Mouse (Mus musculus) layer of hippocampus, postnatal 25 days (tissue): ENCODE results near the gene Efs. TPM values are rescaled to one million over a fixed set of nuclear protein-coding genes. Genes with fewer than 3 reads are reported as not detected.

Experiments
- DNase-seq, 2 experiments: peaks; one replicate each; pipeline ENCODE4 v3.0.0; 2022; ENCODE audit warnings: mixed read lengths in 2 of 2, low spot score in 1 of 2; ENCODE audit errors: extremely low spot score in 1 of 2
- microRNA-seq, 2 experiments: library from miRNA; unstranded; fragments of <30 nt; microRNA quantifications; one replicate each; pipeline ENCODE4 v1.2.0; 2021
- total RNA-seq, 2 experiments: library from RNA; stranded (reverse); gene quantifications; 2 replicates each; pipeline ENCODE4 v1.2.3; 2021

Efs gene
- total RNA-seq, 2 experiments from 2014 or later: 11.0 to 12.7 TPM

GRCm38 (mm10) chr14:54876539-54877047 is 49.3 kb downstream of the Efs start:
- DNase-seq: peak; percentile 77 to 86

GRCm38 (mm10) chr14:54875844-54876538 is 49.9 kb downstream of the Efs start:
- DNase-seq: no peak

- no peak for DNase-seq
Measured at GRCm38 (mm10) chr14:54874165-54874564, 51.8 kb downstream of the Efs start.

GRCm38 (mm10) chr14:54870861-54871260 is 55.1 kb downstream of the Efs start, which contains the start of gene Homez:
Gene Homez, minus strand, starts transcription at chr14:54870961.
- DNase-seq: no peak

- DNase-seq: no peak
Measured at GRCm38 (mm10) chr14:54868026-54868425, 57.9 kb downstream of the Efs start.

- DNase-seq: no peak
Measured at GRCm38 (mm10) chr14:54866936-54867335, 59.0 kb downstream of the Efs start.

Small RNAs within 50 kb of the gene (microRNA-seq; reads per million reads assigned to microRNA genes)
- 0.60 to 3.5 reads per million in 2 experiments for gene Mir208a
- gene Mir208b: 0.20 to 3.9 reads per million in 2 experiments

Other genes with a start within 250 kb of the Efs start
- 10 to 100 TPM; 27.3 to 28.7 TPM for gene 1700123O20Rik, start 239.9 kb downstream of the Efs start, total RNA-seq
- 100 to 1,000 TPM; 172 to 215 TPM for gene Acin1, start 239.2 kb downstream of the Efs start, total RNA-seq
- gene Gm29776, start 227.3 kb downstream of the Efs start, total RNA-seq: not detected
- gene Cebpe, start 214.0 kb downstream of the Efs start, total RNA-seq: not detected
- 10 to 100 TPM; 54.3 to 61.2 TPM for gene Slc7a8, start 144.2 kb downstream of the Efs start, total RNA-seq
- not detected for gene Rnf212b, start 112.0 kb downstream of the Efs start, total RNA-seq
- 10 to 100 TPM; 21.9 to 23.6 TPM for gene Homez, start 55.2 kb downstream of the Efs start, total RNA-seq
- gene Ppp1r3e, start 48.6 kb downstream of the Efs start, total RNA-seq: 10 to 100 TPM; 19.4 to 22.6 TPM
- gene Bcl2l2, start 42.7 kb downstream of the Efs start, total RNA-seq: 100 to 1,000 TPM; 108 to 117 TPM
- gene Gm20521, start 42.7 kb downstream of the Efs start, total RNA-seq: 10 to 100 TPM in 1 of 2 experiments, 1 to 10 TPM in 1; 3.1 to 13.8 TPM
- 100 to 1,000 TPM; 193 to 262 TPM for gene Pabpn1, start 33.6 kb downstream of the Efs start, total RNA-seq
- 100 to 1,000 TPM; 715 to 737 TPM for gene Slc22a17, start 13.0 kb downstream of the Efs start, total RNA-seq
- under 1 TPM in 1 of 2 experiments, not detected in 1; 0.59 TPM for gene Il25, start 6.6 kb upstream of the Efs start, total RNA-seq
- 10 to 100 TPM; 75.4 to 89.3 TPM for gene Cmtm5, start 10.1 kb upstream of the Efs start, total RNA-seq
- gene Myh6, start 40.8 kb upstream of the Efs start, total RNA-seq: 1 to 10 TPM; 1.4 to 4.8 TPM
- gene Gm17428, start 50.8 kb upstream of the Efs start, total RNA-seq: not detected
- gene Myh7, start 68.5 kb upstream of the Efs start, total RNA-seq: 10 to 100 TPM in 1 of 2 experiments, 1 to 10 TPM in 1; 7.8 to 10.3 TPM
- 10 to 100 TPM; 31.4 to 31.8 TPM for gene Ngdn, start 89.3 kb upstream of the Efs start, total RNA-seq
- 10 to 100 TPM; 37.8 to 63.0 TPM for gene Zfhx2, start 166.2 kb upstream of the Efs start, total RNA-seq
- 10 to 100 TPM; 21.9 to 22.9 TPM for gene Thtpa, start 168.7 kb upstream of the Efs start, total RNA-seq
- gene Ap1g2, start 180.5 kb upstream of the Efs start, total RNA-seq: 10 to 100 TPM; 15.7 to 19.4 TPM
- 100 to 1,000 TPM; 422 to 463 TPM for gene Jph4, start 190.8 kb upstream of the Efs start, total RNA-seq